ENCODE assay signal across 9 mouse cellular contexts in genomic region chr4:46417491-46417890, GRCm38 (mm10). TPM values are rescaled to one million over a fixed set of nuclear protein-coding genes. Genes with fewer than 3 reads are reported as not detected.
A peak's percentile ranks its signal among the peaks of the same experiment; 100 is the strongest.
DNase-seq lines count a peak whose midpoint lies in the region; TF ChIP-seq lines count a peak whose summit lies in the region.
"Had no signal": no experiment of that assay in that cellular context is flagged by ENCODE, and none has a peak within 500 bp of the region (broad histone marks: within the 10 kb centered on the region; RNA-seq: fewer than 3 reads in every experiment).

No protein-coding gene starts in this region.

- TF ChIP-seq CTCF in layer of hippocampus, adult 2 months (conservative IDR thresholded peaks at IDR 0.05), result peak; percentile 58

- no peak for DNase-seq in layer of hippocampus, adult 2 months (ENCODE audit: low spot score in 2 of 2)
- no peak for DNase-seq in layer of hippocampus, adult 18-20 months (ENCODE audit: low spot score in 2 of 2)
- peak; percentile 8 for DNase-seq in NIH3T3 (ENCODE audit: low read depth)
- DNase-seq in induced T-regulatory cell, adult 2 months (ENCODE audit: low read depth), result peak; percentile 22
- DNase-seq in lung, postnatal 14 days, result peak; percentile 4
- no peak for DNase-seq in layer of hippocampus, postnatal 36 days
- DNase-seq in urinary bladder, adult 18-20 months (ENCODE audit: low spot score in 2 of 2), result no peak
- DNase-seq in spleen, adult 18-20 months, result no peak

- H3K4me3 ChIP-seq in layer of hippocampus, adult 2 months, result no peak overlapping the region
- H3K4me3 ChIP-seq: heart, embryonic 15.5 days had no signal

- no peak overlapping the region for H3K27ac ChIP-seq in layer of hippocampus, adult 2 months
- H3K27ac ChIP-seq: heart, embryonic 15.5 days had no signal

RNA-seq across cellular contexts. Expression of gene Hemgn, which starts 4.2 kb away (rescaled TPM):
- total RNA-seq in layer of hippocampus, adult 2 months (2021), result not detected
- not detected for total RNA-seq in layer of hippocampus, adult 18-20 months (2021)
- not detected for total RNA-seq in layer of hippocampus, postnatal 36 days (2021)

RNA-seq across cellular contexts. Expression of gene Trmo, which starts 28.3 kb away (rescaled TPM):
- total RNA-seq in layer of hippocampus, adult 2 months (2021), result 1 to 10 TPM; 4.6 to 4.8 TPM
- total RNA-seq in layer of hippocampus, adult 18-20 months (2021), result 1 to 10 TPM; 4.8 to 5.3 TPM
- total RNA-seq in layer of hippocampus, postnatal 36 days (2021), result 1 to 10 TPM; 4.5 to 5.0 TPM

RNA-seq across cellular contexts. Expression of gene Anp32b, which starts 33.2 kb away (rescaled TPM):
- 10 to 100 TPM; 54.4 to 56.5 TPM for total RNA-seq in layer of hippocampus, adult 2 months (2021)
- 10 to 100 TPM; 54.9 to 56.1 TPM for total RNA-seq in layer of hippocampus, adult 18-20 months (2021)
- total RNA-seq in layer of hippocampus, postnatal 36 days (2021), result 10 to 100 TPM; 50.2 to 55.6 TPM

Comparison
In these comparisons a context has a peak if more than half of its experiments do, and no peak if none do; other contexts are left out.
1. DNase-seq: peak in NIH3T3 (single experiment), induced T-regulatory cell, adult 2 months (single experiment) and lung, postnatal 14 days (single experiment); none in layer of hippocampus, adult 2 months (0 of 2), layer of hippocampus, adult 18-20 months (0 of 2), layer of hippocampus, postnatal 36 days (0 of 2), urinary bladder, adult 18-20 months (0 of 2) and spleen, adult 18-20 months (0 of 2).